Mouse (Mus musculus): ENCODE results near the gene Map9. TPM values are rescaled to one million over a fixed set of nuclear protein-coding genes. Genes with fewer than 3 reads are reported as not detected.

The Map9 gene
- 53.0 and 55.9 TPM in 2 replicates for polyA plus RNA-seq (2012; rRNA removed)

GRCm38 (mm10) chr3:82357797-82358524 lies at the start of gene Map9:
TSS of gene Map9 (plus strand) at chr3:82358044.

Other genes with a start within 250 kb of the Map9 start
- 51.7 and 67.3 TPM in 2 replicates for gene Gucy1a1, start 212.3 kb upstream of the Map9 start, polyA plus RNA-seq (2012; rRNA removed)
- gene Npy2r, start 190.0 kb downstream of the Map9 start, polyA plus RNA-seq (2012; rRNA removed) = 3.8 and 3.9 TPM in 2 replicates